Mouse (Mus musculus) embryo, embryonic 10.5 days (tissue): ENCODE results near the gene Gm49711.

Source experiments
- DNase-seq: peaks from one replicate; pipeline ENCODE4 v3.0.0-alpha.2; 2015; ENCODE audit warnings: low spot score

Gene Gm49711

DNA sequence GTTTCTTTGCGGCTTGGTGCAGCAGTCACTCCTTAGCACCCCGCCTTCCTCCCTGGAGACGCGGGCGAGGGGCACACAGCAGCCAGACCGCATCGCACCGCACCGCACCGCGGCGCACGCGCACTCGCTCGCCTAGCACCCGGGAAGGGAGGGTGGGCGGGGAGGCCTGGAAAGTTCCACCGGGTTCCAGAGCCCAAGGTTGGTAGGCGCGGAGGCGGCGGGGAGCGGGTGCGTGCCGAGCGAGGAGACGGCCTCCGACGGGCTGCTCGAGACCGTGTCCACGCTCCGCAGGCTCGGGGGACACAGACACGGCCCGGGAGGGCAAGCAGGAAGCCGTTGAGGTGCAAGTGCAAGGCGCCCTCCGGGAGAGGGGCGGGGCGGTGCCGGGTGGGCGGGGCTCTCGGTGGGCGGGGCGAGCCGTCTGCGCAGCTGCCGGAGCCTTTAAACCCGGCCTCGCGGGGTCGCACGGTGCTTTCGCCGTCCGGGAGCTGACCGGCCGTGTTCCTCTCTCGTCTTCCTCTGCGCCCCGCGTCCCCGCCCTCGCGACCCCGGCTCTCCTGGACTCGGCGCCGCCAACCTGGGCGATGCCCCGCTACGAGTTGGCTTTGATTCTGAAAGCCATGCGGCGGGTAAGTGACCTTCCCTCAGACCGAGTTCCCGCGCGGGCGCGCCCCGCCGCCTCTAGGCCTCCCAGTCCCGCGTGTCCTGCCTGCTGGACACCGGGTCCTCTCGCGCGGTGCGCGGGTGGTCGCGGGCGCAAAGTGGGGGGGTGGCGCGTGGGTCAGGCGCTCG, at the start of gene Gm49711, which contains the start of the genes Mrps6 and Slc5a3:
TSS of gene Gm49711 (plus strand) at position 465 of the 792 bp plus-strand sequence.
TSS of gene Mrps6 (plus strand) at position 419 of the 792 bp plus-strand sequence.
TSS of gene Slc5a3 (plus strand) at position 471 of the 792 bp plus-strand sequence.
- peak; percentile 88 for DNase-seq

DNA sequence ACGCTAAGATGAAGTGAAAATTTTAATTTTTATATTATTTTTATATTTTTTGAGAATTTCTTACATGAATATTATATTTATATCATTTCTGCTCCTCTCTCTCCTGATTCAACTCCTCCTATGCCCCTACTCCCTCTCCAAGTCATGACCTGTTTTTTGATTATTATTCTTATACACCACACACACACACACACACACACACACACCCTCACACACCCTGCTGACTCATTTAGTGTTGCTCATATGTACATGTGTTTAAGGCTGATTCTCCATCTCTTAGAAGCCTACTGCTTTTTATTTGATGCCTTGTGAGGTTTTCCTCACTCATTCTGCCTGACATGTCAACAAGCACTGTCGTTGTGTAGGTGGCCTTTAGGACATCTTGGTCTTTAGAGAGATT, 48.5 kb upstream of the Gm49711 start:
- no peak for DNase-seq

DNA sequence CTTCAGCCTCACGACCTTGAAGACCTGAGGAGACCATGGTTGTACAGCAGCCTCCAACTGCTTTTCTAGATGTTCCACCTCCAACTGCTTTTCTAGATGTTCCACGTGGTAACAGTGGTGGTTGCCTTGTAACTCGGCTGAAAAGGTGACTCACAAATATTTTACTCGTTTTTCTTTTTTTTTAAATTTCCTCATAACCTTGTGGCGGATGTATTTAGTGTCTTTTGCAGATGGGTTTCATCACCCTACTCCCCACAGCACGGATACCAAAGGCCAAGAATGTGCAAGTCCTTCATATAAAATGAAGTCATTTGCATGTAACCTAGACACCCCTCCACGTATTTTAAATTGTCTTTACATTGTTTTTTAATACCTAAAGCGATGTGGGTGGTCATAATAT, 41.3 kb upstream of the Gm49711 start:
- DNase-seq, result no peak

DNA sequence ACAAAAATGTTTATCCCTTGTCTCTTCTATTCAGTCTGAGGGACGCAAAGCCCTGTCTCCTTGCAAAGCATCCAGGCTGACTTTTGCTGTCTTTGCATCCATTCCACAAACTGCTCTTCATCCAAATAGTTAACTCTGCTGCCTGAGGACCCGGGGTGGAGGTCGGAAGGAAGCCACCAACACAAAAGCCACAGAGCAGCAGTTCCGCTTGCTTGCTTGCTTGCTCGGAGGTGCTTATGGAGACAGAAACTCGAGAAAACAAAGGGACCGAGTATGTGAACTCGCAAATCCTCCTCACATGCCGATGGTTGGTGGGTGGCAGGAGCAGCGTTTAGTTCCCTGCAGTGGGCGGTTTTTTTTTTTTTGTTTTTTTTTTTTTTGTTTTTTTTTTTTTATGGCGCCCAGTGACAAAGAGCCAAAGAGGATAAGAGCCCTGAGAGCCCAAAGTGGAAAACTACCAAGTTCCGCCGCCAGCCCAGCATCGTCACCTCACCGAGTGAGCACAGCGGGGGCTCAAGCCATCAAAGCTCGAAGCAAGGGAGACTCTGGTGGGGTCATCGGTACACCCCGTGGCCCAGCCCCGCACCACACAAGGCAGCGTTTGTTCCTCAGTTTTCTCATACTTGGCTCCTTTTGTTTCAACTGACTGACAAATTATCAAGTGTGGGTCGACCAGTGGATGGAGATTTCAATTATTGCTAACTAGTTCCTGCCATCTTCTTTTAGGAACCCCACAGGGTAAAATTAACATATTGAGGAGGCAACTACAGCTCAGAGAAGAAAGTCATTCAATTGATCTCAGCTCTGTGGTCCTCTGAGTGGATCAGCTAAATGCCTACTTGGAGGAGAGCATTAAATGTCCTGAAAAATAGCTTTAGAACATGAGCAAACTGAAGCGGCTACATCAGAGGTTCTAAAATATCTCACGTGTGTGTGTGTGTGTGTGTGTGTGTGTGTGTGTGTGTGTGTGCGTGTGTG, 38.7 kb upstream of the Gm49711 start:
- peak; percentile 65 for DNase-seq

DNA sequence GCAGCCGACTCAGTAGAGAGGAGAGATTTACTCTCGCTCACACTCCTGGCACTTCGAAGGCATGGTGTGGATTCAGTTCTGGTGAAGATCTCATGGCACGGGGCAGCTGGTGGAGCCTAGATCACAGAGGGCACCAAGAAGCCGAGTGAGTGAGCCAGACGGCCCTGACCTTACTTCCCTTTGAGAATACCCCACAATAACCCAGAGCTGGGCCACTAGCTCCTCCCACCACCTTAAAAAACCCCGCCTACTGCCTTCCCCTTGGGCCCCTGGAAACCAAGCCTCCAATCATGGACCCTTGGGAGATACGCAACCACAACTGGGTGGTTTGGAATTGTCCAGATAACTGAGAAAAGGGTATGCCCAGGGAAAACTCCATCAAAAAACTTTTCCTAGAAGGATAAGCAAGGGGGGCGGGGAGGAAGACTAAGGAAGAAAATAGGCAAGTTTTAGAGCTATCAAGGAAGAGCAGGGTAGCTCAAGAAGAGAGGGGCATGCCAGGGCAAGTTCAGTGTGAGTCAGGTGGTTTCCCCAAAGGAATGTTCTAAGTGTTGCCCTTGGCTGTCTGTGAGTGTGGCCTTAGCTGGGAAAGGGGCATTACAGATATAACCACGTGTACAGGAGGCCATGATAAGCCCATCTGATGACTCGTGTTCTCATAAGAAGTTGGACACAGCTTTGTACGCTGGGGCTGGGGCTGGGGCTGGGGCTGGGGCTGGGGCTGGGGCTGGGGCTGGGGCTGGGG, 36.3 kb upstream of the Gm49711 start:
- DNase-seq, result no peak

DNA sequence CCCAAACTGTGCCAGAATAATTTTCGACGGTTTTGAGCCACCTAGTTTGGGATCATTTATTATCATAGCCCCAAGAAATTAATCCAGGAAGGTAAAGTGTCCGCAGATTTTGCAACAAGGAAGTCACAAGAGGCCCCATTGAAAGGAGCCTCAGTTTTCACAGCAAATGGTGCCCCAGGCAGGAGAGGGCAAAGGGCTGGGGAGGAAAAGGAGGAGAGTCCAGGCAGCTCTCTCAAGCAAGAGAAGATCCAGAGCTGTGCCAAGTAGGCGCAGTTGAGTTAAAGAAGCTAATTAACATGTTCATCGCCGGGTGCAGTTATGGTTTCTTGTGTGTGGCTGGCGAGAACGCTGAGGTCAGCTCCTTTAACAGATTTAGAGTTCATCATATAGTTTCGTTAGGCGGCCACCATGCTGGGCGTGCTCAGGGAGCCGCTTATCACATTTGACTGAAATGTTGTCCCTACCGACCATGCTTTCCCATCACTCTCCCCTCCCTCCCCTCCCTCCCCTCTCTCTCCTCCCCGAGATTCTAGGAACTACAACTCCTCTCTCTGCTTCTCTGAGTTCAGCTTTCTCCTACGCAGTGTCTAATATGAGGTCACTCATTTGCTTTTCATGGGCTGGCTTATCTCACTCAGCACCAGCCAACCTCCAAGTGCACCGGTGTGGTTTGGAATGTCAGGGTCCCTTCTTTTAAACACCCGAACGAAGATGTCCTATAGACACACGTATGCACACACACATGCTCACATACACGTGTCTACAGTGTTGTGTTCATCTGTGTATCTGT, 35.4 kb upstream of the Gm49711 start:
- no peak for DNase-seq

DNA sequence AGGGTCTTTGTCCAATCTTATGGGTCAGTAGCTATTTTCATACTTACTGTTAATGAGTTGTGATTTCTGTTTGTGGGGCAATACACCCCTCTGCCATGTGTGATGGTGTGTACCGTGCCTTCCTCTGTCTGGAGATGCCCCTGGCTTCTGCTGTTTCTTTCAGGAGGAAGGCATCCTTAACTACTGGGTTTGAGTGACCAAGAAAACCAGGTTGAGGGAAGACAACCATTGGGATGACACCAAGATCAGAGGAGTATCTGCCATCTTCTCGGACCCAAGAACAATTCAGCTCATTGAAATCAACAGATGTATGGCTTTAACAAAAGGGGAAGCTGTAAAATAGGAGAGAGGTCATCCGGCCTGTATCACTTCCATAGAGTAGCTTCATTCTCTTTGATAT, 24.8 kb upstream of the Gm49711 start:
- no peak for DNase-seq

DNA sequence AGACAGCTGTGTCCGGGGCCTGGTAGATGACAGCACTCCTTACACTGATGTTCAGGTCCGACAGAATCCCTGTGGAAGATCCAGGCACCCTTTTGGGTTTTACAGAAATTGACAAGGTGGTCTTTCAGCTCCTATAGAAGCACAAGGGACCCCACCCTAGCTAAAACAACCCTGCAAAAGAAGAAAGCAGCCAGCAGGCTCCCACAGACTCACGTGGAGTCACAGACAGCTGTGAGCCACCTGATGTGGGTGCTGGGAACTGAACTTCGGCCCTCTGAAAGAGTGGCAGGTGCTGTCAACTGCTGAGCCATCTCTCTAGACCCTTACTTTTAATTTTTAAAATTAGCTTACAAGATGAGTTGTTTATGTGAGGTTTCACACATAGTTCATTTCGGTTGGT, 23.4 kb upstream of the Gm49711 start:
- no peak for DNase-seq

DNA sequence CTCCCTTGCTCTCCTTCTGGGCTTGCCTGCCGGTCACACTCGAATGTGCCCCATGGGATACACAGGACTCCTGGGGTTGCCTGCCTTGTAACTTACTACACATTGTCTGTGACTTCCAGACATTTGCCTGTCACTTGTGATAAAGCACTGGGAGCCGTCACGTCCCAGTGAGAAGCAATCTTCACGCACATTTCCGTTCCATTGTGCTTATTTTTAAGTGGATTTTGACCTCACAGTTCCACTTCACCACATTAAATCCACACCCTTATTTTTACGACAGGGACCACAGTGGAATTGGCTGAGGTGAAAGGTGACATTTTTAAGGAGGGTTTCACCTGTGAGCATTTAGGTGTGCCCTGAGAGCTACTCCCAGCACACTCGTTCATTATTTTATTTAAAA, 21.4 kb upstream of the Gm49711 start:
- no peak for DNase-seq

DNA sequence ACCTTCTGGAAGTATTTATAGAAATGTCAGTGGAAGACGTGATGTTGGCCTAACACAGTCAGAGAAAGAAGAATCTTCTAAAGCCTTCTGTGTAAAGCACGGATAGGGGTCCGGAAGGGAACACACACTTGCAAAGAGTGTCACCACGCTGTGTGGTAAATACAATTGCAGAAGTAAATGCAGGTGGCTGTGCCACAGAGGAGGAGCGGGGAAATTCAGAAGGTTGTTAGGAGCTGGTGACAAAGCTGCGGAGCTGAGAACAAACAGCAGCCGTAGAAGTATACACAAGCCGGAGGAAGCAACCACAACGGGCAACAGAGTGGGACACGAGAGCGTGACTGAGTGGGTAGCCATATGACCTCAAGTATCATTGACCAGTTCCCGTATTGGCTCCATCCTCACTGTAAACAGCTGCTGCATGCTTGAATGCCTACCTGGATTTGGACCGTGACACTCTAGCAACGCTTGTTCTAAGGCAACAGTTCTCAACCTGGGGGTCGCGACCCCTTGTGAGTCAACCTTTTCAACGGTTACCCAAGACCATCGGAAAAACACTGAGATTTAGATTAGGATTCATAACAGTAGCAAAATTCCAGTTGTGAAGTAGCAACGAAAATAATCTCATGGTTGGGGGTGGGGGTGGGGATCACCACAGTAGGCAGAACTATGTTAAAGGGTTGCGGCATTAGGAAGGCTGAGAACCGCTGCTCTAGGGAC, 20.1 kb upstream of the Gm49711 start:
- no peak for DNase-seq

DNA sequence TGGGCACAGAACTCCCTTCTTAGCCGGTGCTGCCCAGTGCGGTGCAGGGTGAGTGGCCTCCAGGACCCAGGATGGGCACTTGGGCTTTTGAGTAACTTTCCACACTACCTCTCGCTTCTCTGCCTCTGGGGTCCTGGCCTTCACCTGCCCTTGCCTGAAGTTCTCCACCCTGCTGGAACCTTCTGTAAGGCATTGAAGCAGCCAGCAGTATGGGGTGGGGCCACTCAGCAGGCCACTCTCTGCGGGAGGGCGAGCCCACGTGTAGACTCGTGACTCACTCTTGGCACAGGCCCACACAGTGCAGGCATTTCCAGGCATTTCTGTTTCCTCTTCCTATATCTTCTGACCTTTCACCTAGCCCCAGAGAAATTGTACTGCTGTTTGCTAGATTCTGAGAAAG, 18.7 kb upstream of the Gm49711 start:
- no peak for DNase-seq

DNA sequence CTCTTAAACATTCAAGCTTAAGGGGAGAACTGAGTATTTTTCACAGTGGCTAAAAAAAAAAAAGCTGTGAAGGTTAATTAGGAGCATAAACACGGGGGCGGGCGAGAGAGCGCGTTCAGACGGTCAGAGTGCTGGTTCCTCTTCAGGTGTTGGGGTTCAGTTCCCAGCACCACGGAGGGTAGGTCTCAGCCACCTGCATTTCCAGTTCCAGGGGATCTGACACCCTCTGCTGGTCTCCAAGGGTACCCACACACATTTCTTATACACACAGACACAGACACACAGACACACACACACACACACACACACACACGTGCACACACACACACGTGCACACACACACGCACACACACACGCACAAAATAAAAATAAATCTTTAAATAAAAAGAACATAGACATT, 18.1 kb upstream of the Gm49711 start:
- no peak for DNase-seq

DNA sequence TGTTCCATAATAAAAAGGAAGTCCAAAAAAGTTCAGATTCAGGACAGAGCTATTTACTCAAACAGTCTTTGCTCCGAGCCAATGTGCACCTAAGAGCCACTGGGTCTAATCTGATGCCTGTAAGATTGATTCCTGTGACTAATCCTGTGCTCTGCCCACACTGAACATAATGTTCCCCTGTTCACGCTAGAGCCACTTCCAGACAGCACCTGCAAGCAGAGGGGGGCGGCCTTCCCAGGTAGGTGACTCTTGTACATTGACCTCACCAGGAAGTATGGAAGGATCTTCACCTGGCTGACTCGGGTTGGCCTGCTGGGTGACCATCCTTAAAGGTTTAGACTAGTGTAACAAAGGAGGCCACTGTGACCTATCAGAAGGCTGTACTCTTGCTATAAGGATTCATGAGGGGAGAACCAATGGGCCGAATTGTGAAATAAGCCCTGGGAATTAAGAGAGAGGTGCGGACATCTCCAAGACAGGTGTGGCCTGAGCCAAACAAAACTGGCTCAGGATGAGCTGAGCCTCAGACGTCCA, 6.3 kb upstream of the Gm49711 start:
- no peak for DNase-seq

DNA sequence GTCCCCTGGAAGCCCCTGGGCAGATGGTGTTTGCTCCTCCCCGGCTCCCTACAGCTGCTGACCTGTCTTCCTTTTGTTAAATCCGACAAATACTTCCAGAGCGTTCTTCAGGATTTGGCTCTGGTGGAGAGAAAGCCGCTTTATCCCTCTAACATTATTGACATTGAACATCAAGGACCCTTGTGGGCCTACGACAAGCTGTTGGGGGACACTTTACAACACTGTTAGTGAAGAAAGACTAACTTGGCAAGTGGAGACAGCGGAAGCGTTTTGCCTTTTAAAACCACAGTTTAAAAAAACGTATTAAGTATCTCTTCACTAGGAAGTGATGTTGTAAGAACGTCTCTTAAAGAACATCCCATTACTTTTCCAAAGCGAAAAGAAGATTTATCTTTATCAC, 5.5 kb upstream of the Gm49711 start:
- no peak for DNase-seq

DNA sequence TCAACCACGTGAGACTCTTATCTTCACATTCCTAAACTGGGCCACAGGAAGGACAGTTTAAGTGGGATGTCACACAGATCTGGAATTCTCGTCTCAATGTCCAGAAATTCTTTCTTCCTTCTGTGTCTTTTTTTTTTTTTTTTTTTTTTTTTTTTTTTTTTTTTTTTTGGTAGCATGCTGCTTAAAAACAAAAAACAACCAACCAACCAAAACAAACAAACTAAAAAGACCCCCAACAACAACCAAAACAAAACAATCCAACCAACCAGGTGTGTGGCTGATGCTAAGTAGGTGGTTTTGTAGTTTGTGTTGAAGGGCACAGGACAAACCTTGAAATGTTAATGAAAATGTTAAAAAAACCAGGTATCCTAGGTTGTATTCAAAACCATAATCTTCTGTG, 1.4 kb upstream of the Gm49711 start:
- DNase-seq, result no peak

DNA sequence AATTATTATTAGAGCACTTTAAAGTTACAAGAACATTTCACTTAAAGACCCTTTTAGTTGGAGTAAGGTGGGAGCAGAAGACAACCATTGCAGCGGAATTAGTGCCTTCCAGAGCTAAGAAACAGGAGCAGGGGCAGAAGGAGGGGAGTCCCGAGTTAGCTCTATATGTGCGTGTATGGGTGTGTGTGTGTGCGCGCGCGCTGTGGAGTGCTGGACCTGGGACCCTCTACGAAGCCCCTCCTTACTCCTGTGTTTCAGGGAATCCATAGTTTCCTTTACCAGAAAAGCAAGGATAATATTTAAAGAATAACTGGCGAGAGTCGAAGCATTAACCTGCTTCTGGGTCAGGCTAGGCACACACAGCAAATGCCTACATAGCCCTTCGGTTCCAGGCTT, 662 bp upstream of the Gm49711 start:
- DNase-seq, result peak; percentile 45

DNA sequence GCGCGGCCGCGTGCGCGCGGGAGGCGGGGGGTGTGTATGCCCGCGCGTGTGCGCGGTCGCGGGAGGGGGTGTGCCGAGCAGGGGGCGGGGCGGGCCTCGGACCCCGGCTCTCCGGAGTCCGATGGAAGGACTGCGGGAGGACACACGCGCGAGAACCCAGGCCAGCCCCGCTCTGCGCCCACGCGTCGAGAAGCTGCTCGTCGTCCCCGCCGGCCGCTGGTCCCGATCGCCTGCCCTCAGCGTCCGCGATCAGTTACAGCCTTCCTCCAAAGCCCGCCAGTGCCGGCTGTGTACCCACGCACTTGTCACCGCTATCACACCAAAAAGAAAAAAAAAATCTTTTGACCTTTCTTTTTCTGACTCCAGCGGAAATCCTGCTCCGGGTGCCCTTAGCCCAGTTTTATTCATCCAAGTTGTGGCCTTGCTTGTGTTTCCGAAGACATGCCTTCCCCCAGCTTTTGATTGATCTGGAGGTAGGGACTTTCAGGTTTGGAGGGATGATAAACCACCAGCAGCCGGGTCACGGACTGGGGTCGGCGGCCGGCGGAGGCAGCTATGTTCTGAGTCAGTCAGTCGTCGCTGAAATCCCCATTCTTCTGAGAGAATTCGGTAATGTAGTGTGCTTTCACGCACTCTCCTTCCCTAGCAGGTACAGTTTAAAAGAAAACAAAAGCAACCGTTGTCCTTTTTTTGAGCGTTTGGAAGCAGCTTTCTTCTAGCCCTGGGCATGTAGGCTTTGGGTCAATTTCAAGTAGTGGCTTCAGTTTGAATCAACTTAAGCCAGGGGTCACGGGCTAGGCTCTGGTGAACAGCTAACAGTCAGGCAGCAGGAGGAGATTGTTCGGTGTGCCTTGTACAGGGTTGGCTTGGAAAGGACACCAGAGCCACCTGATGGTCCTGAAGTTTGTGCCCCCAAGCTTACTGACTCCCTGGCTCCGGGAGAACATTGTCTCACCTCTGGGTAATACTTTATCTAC, 816 bp downstream of the Gm49711 start:
- DNase-seq, result peak; percentile 57

DNA sequence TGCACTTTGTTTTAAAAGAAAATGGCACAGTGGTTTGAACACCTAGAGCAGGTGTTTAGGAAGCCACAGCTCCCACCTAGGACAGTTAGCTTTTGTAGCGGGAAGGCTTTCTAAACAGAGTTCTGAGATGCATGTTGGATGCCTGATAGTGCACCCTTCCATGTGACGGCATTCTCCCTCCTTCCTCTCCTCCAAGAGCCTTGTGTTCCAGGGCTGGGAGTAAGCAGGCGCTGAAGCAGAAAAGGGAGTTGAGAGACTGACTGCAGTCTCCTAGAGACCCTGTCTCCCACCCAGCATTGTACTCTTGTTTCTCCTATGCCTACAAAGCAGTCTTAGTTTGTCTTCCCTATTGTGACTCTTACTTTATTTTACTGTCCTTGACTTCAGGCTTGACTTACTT, 2.1 kb downstream of the Gm49711 start:
- DNase-seq, result no peak

DNA sequence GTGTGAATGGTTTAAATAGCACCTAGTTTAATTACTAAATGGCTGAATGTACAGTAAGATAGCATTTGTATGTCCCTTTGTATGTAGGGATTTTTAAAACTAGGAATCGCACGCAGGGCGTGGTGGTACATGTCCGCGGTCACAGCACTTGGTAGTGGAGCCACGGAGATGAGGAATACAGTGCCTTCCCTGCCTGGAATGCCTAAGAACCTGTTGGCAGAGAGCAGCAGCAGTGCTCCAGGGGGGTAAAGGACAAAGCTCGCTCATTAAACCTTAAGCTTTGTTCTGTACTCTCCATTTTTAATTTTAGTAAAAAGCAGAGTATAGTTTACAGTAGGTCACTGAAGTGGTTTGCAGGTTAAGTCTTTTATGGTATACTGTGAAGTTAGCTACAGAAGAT, 3.5 kb downstream of the Gm49711 start:
- no peak for DNase-seq
